Mouse (Mus musculus): ENCODE data around the gene Prom2. TPM values are rescaled to one million over a fixed set of nuclear protein-coding genes. Genes with fewer than 3 reads are reported as not detected.

The Prom2 gene
- polyA plus RNA-seq, 1 experiment from 2014 or later = 0.60 TPM

GRCm38 (mm10) chr2:127479210-127479609, 62.1 kb downstream of the Prom2 start:
- no peak overlapping the region for H3K27ac ChIP-seq
- H3K9ac ChIP-seq = no peak overlapping the region
- ATAC-seq (ENCODE audit: low FRiP score, low read depth) = no peak
- no peak overlapping the region for H3K4me3 ChIP-seq
- H3K36me3 ChIP-seq = no peaks in the 10 kb centered on the region
- peaks cover 54% of the 10 kb centered on the region for H3K27me3 ChIP-seq (replicated peaks)
- peaks cover 19% of the 10 kb centered on the region for H3K4me1 ChIP-seq
- 78% methylated on average over 4 of the region's 4 CpGs for WGBS
- H3K4me2 ChIP-seq (replicated peaks) = no peak overlapping the region
- no peaks in the 10 kb centered on the region for H3K9me3 ChIP-seq

Other genes with a start within 250 kb of the Prom2 start
- gene Dusp2, start 205.3 kb downstream of the Prom2 start, polyA plus RNA-seq (2016; fragmentation: Nextera tagmentation; extraction: Ambion mirVana) = 9.7 TPM in 2 replicates
- not detected in 2 replicates for gene Astl, start 202.8 kb downstream of the Prom2 start, polyA plus RNA-seq (2016; fragmentation: Nextera tagmentation; extraction: Ambion mirVana)
- gene Adra2b, start 178.3 kb downstream of the Prom2 start, polyA plus RNA-seq (2016; fragmentation: Nextera tagmentation; extraction: Ambion mirVana) = 1.3 TPM in 2 replicates
- 0.14 TPM in 2 replicates for gene Gpat2, start 116.3 kb downstream of the Prom2 start, polyA plus RNA-seq (2016; fragmentation: Nextera tagmentation; extraction: Ambion mirVana)
- gene Fahd2a, start 96.9 kb downstream of the Prom2 start, polyA plus RNA-seq (2016; fragmentation: Nextera tagmentation; extraction: Ambion mirVana) = 26.3 and 29.2 TPM in 2 replicates
- 1.6 TPM in 2 replicates for gene Kcnip3, start 19.4 kb downstream of the Prom2 start, polyA plus RNA-seq (2016; fragmentation: Nextera tagmentation; extraction: Ambion mirVana)
- gene Zfp661, start 45.6 kb upstream of the Prom2 start, polyA plus RNA-seq (2016; fragmentation: Nextera tagmentation; extraction: Ambion mirVana) = 8.6 and 9.5 TPM in 2 replicates
- 149 and 151 TPM in 2 replicates for gene Mrps5, start 45.8 kb upstream of the Prom2 start, polyA plus RNA-seq (2016; fragmentation: Nextera tagmentation; extraction: Ambion mirVana)
- gene Mal, start 115.2 kb upstream of the Prom2 start, polyA plus RNA-seq (2016; fragmentation: Nextera tagmentation; extraction: Ambion mirVana) = 0.96 and 1.1 TPM in 2 replicates
- 1.0 and 1.1 TPM in 2 replicates for gene Mall, start 188.5 kb upstream of the Prom2 start, polyA plus RNA-seq (2016; fragmentation: Nextera tagmentation; extraction: Ambion mirVana)
- 21.3 and 24.6 TPM in 2 replicates for gene Nphp1, start 247.4 kb upstream of the Prom2 start, polyA plus RNA-seq (2016; fragmentation: Nextera tagmentation; extraction: Ambion mirVana)

All from neural tube, embryonic 12.5 days (tissue).